In genomic region chr8:122871663-122872062, GRCm38 (mm10) we compare ENCODE assay signal across 25 mouse cellular contexts. TPM values are rescaled to one million over a fixed set of nuclear protein-coding genes. Genes with fewer than 3 reads are reported as not detected.
DNase-seq lines count a peak whose midpoint lies in the region; ATAC-seq and TF ChIP-seq lines count a peak whose summit lies in the region.
"Had no signal": no experiment of that assay in that cellular context is flagged by ENCODE, and none has a peak within 500 bp of the region (broad histone marks: within the 10 kb centered on the region; RNA-seq: fewer than 3 reads in every experiment).

No protein-coding gene starts in this region.

- no peak for ATAC-seq in stomach, embryonic 16.5 days (ENCODE audit: insufficient read depth, low FRiP score)
- no peak for ATAC-seq in stomach, postnatal 0 days (ENCODE audit: low FRiP score, low TSS enrichment)
- peak; percentile 50; the same call in 1 of the 2 replicates for ATAC-seq in liver, embryonic 16.5 days (ENCODE audit: low read depth)
- ATAC-seq: forebrain, postnatal 0 days; midbrain, embryonic 13.5 days had no signal

- no peak for DNase-seq in stomach, postnatal 0 days (ENCODE audit: low spot score)
- peak; percentile 50 for DNase-seq in induced T-regulatory cell, adult 2 months (ENCODE audit: low read depth)
- DNase-seq in gastrocnemius, postnatal 14 days = no peak
- no peak for DNase-seq in hindbrain, embryonic 10.5 days (ENCODE audit: low spot score)
- DNase-seq in right cerebral cortex, postnatal 14 days = no peak
- DNase-seq: adrenal gland, postnatal 25 days; cerebellum, adult 11-12 months; cerebellum, postnatal 14 days; forebrain, postnatal 0 days; kidney, adult 2 months; kidney, postnatal 14 days; lung, adult 18-20 months; lung, postnatal 14 days; right cerebral cortex, postnatal 25 days; thymus, adult 2 months; thymus, postnatal 4 days had no signal

- no peak overlapping the region for H3K4me3 ChIP-seq in stomach, embryonic 16.5 days (replicated peaks; ENCODE audit: low read length)
- no peak overlapping the region for H3K4me3 ChIP-seq in stomach, postnatal 0 days (ENCODE audit: low read depth, low read length)
- H3K4me3 ChIP-seq in liver, embryonic 16.5 days (ENCODE audit: low read depth, low read length) = no peak overlapping the region
- H3K4me3 ChIP-seq in hindbrain, embryonic 10.5 days = no peak overlapping the region
- H3K4me3 ChIP-seq: embryonic facial prominence, embryonic 12.5 days; hindbrain, embryonic 13.5 days; midbrain, embryonic 13.5 days had no signal

- no peak overlapping the region for H3K9ac ChIP-seq in stomach, embryonic 16.5 days (ENCODE audit: low read length)
- no peak overlapping the region for H3K9ac ChIP-seq in stomach, postnatal 0 days (ENCODE audit: low read length)
- H3K9ac ChIP-seq in liver, embryonic 16.5 days (ENCODE audit: low read depth, low read length) = no peak overlapping the region
- H3K9ac ChIP-seq: embryonic facial prominence, embryonic 12.5 days; forebrain, postnatal 0 days; hindbrain, embryonic 13.5 days; midbrain, embryonic 13.5 days had no signal

- H3K36me3 ChIP-seq in stomach, embryonic 16.5 days (ENCODE audit: control insufficient read depth, insufficient read depth, low read length) = no peaks in the 10 kb centered on the region
- no peaks in the 10 kb centered on the region for H3K36me3 ChIP-seq in stomach, postnatal 0 days (ENCODE audit: control insufficient read depth, insufficient read depth, low read length)
- no peaks in the 10 kb centered on the region for H3K36me3 ChIP-seq in liver, embryonic 16.5 days (ENCODE audit: control insufficient read depth, insufficient read depth)
- no peaks in the 10 kb centered on the region for H3K36me3 ChIP-seq in hindbrain, embryonic 10.5 days
- H3K36me3 ChIP-seq: embryonic facial prominence, embryonic 12.5 days; hindbrain, embryonic 13.5 days; midbrain, embryonic 13.5 days had no signal

- no peaks in the 10 kb centered on the region for H3K9me3 ChIP-seq in stomach, embryonic 16.5 days (replicated peaks; ENCODE audit: control insufficient read depth, low read length)
- H3K9me3 ChIP-seq in stomach, postnatal 0 days (ENCODE audit: control insufficient read depth, low read length) = no peaks in the 10 kb centered on the region
- H3K9me3 ChIP-seq in liver, embryonic 16.5 days (replicated peaks; ENCODE audit: control insufficient read depth, low read length) = no peaks in the 10 kb centered on the region
- no peaks in the 10 kb centered on the region; the same call in 1 of the 2 replicates for H3K9me3 ChIP-seq in hindbrain, embryonic 10.5 days
- H3K9me3 ChIP-seq: midbrain, embryonic 13.5 days had no signal

- 68% methylated on average over 9 of the region's 9 CpGs for WGBS in stomach, embryonic 16.5 days
- WGBS in stomach, postnatal 0 days = 69% methylated on average over 9 of the region's 9 CpGs
- 46% methylated on average over 9 of the region's 9 CpGs for WGBS in liver, embryonic 16.5 days (ENCODE audit: insufficient replicate concordance)
- WGBS in hindbrain, embryonic 10.5 days = 71% methylated on average over 9 of the region's 9 CpGs

- H3K4me2 ChIP-seq in stomach, embryonic 16.5 days (ENCODE audit: low read depth, low read length) = peak overlapping the region; percentile 4; the same call in 1 of the 2 replicates
- no peak overlapping the region for H3K4me2 ChIP-seq in stomach, postnatal 0 days (replicated peaks; ENCODE audit: low read depth)
- H3K4me2 ChIP-seq in liver, embryonic 16.5 days (ENCODE audit: low read depth, low read length) = no peak overlapping the region
- H3K4me2 ChIP-seq: embryonic facial prominence, embryonic 12.5 days; hindbrain, embryonic 13.5 days; midbrain, embryonic 13.5 days had no signal

- no peaks in the 10 kb centered on the region for H3K27me3 ChIP-seq in stomach, embryonic 16.5 days (ENCODE audit: control insufficient read depth, insufficient read depth, low read length)
- no peaks in the 10 kb centered on the region for H3K27me3 ChIP-seq in stomach, postnatal 0 days (ENCODE audit: control insufficient read depth, insufficient read depth, low read length)
- no peaks in the 10 kb centered on the region for H3K27me3 ChIP-seq in liver, embryonic 16.5 days (ENCODE audit: control insufficient read depth, insufficient read depth, low read depth, low read length)
- H3K27me3 ChIP-seq in hindbrain, embryonic 10.5 days (ENCODE audit: insufficient read depth, poor library complexity, severe bottlenecking) = peaks cover 17% of the 10 kb centered on the region
- H3K27me3 ChIP-seq: embryonic facial prominence, embryonic 12.5 days; midbrain, embryonic 13.5 days had no signal

- TF ChIP-seq CTCF in stomach, postnatal 0 days (IDR thresholded peaks at IDR 0.05; ENCODE audit: low read depth) = no peak

- 0 out of 2 replicates have a peak, but pooled peaks cover 5% of the 10 kb centered on the region for H3K4me1 ChIP-seq in stomach, embryonic 16.5 days (ENCODE audit: control insufficient read depth, insufficient read depth, low read length)
- no peaks in the 10 kb centered on the region for H3K4me1 ChIP-seq in stomach, postnatal 0 days (replicated peaks; ENCODE audit: control insufficient read depth, insufficient read depth)
- H3K4me1 ChIP-seq in liver, embryonic 16.5 days (ENCODE audit: control insufficient read depth, low read depth, low read length) = peaks cover 5% of the 10 kb centered on the region
- H3K4me1 ChIP-seq in hindbrain, embryonic 10.5 days (replicated peaks) = peaks cover 22% of the 10 kb centered on the region
- H3K4me1 ChIP-seq: midbrain, embryonic 13.5 days had no signal

- no peak for TF ChIP-seq EP300 in stomach, postnatal 0 days (optimal IDR thresholded peaks at IDR 0.05)

- H3K27ac ChIP-seq in stomach, embryonic 16.5 days (ENCODE audit: low read length) = no peak overlapping the region
- no peak overlapping the region for H3K27ac ChIP-seq in stomach, postnatal 0 days (replicated peaks)
- no peak overlapping the region for H3K27ac ChIP-seq in liver, embryonic 16.5 days (ENCODE audit: low read length)
- H3K27ac ChIP-seq in hindbrain, embryonic 10.5 days = no peak overlapping the region
- H3K27ac ChIP-seq: embryonic facial prominence, embryonic 12.5 days; hindbrain, embryonic 13.5 days; midbrain, embryonic 13.5 days had no signal

- intact Hi-C loops in gastrocnemius, postnatal 14 days (cut with DNase I; ENCODE audit: low total_unique reads) = no loop called here

RNA-seq across cellular contexts. Expression of gene Cdh15, which starts 23.9 kb away (rescaled TPM):
- polyA plus RNA-seq in stomach, embryonic 16.5 days (2015; fragmentation: Nextera tagmentation; extraction: Ambion mirVana) = 0.71 and 3.0 TPM in 2 replicates
- 0.23 TPM in 2 replicates for polyA plus RNA-seq in stomach, postnatal 0 days (2015; fragmentation: Nextera tagmentation; extraction: Ambion mirVana)
- polyA plus RNA-seq in liver, embryonic 16.5 days (2015; fragmentation: Nextera tagmentation; extraction: Ambion mirVana) = 0.21 and 0.38 TPM in 2 replicates
- 10 to 100 TPM; 16.2 to 20.9 TPM for total RNA-seq in gastrocnemius, postnatal 14 days (2021)
- polyA plus RNA-seq in hindbrain, embryonic 10.5 days (2016; fragmentation: Nextera tagmentation; extraction: Ambion mirVana) = 0.80 and 1.2 TPM in 2 replicates
- total RNA-seq: CH12.LX; heart, postnatal 25 days; megakaryocyte, adult 5-6 weeks had no signal
- polyA plus RNA-seq: spleen, adult 2 months had no signal
